Mouse (Mus musculus) left cerebral cortex, postnatal 14 days (tissue): ENCODE measurements at regions not wholly inside any gene's neighbourhood (a gene's known extent, or its start where the extent isn't known, plus 50 kb on each side); places are given as distances from the start of the nearest gene placed in this dataset.

Experiments
- DNase-seq, 2 experiments: peaks; one replicate each; pipeline ENCODE4 v3.0.0; 2021 to 2022; ENCODE audit warnings: low spot score in 2 of 2, mixed read lengths in 1 of 2
- intact Hi-C: fragments of 180-260 bp; cut with DNase I; formaldehyde crosslinking; loops from one replicate; pipeline ENCODE4 v1.15.1; 2025

- intact Hi-C loops = no loop called here
- DNase-seq = peak in 1 of 2 experiments; percentile 15
These were observed 257.5 kb upstream of the Gadl1 start for GRCm38 (mm10) chr9:115651708-115652107.

DNA sequence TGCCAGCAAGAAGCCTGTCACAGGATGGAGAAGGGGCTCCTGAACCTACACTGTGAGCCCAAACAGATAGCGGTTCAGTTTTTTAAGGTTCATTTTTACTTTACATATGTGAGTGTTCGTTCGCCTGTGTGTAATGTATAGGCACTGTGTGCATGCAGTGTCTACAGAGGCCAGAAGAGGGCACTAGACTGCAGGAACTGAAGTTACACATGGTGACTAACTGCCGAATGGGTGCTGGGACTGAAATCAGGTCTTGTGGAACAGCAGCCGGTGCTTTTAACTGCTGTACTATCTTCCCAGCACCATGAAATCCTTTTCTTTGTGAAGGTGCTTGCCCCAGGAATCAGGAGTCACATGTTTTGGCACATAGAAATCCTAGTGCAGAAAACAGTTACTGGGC is 256.1 kb upstream of the Gadl1 start:
- intact Hi-C loops = no loop called here
- no peak for DNase-seq

- intact Hi-C loops = no loop called here
- no peak for DNase-seq
These were observed 254.3 kb upstream of the Gadl1 start for GRCm38 (mm10) chr9:115654933-115655332.

- intact Hi-C loops = no loop called here
- no peak for DNase-seq
These were observed 252.7 kb upstream of the Gadl1 start for GRCm38 (mm10) chr9:115656538-115656937.

GRCm38 (mm10) chr9:115656994-115657713 is 252.1 kb upstream of the Gadl1 start:
- no peak for DNase-seq
- intact Hi-C loops = no loop called here

DNA sequence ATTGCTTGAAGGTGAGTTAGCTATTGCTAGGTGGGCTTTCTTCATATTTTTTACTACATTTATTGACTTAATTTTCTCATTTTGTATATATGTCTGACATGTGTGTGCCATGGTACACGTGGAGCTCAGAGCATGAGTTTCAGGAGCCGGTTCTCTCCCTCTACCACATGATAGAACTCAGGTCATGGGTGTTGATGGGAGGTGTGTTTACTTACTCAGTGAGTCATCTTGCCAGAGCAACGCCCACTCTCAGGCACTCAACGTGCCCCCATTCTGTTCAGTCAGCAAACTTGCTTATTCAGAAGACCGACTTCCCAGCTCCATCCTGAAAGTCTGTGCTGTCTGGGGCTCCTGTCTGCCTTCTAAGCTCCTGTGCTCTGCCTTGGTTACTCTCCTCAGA is 250.8 kb upstream of the Gadl1 start:
- DNase-seq = no peak
- intact Hi-C loops = no loop called here

DNA sequence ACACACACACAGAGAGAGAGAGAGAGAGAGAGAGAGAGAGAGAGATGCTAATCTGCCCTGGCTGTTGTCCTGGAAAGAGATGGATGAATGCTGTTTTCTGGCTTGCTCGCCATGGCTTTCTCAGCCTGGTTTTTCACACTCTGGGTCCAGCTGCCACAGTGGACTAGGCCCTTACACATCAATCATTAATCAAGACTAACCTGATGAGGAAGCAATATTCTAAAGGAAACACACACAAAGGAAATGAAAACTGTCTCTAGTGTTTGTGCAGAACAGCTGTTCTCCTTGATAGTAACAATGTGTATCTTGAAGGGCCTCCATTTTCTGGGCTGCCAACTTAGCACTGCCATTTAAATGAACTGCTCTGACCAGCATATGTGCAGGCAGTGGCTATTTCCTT is 248.9 kb upstream of the Gadl1 start:
- intact Hi-C loops = no loop called here
- DNase-seq = no peak

DNA sequence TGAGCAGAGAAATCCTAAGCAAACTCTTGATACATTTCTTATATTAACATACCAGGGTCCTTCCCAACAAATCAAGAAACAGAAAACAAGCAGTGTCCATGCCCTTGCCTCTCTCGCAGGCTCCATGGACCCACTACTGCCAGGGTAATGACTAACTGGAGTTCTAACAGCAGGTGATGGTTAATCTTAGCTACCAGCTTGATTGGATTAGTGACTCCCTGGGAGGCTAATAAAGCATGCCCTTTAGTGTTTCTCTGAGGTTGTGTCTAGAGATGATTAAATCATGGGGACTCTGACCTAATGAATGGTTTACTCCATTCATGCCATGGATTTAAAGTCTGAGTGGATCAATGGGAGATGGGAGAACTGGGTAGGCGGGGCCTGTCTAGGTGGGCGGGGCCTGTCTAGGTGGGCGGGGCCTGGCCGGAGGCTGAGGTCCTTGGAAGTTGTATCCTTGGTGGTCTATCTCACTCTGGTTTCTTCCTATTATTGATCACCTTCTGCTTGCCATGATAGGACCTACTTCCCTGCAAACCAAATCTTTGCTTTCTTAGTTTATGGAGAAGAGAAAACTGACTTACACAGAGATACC is 247.3 kb upstream of the Gadl1 start:
- intact Hi-C loops = no loop called here
- DNase-seq = no peak

DNA sequence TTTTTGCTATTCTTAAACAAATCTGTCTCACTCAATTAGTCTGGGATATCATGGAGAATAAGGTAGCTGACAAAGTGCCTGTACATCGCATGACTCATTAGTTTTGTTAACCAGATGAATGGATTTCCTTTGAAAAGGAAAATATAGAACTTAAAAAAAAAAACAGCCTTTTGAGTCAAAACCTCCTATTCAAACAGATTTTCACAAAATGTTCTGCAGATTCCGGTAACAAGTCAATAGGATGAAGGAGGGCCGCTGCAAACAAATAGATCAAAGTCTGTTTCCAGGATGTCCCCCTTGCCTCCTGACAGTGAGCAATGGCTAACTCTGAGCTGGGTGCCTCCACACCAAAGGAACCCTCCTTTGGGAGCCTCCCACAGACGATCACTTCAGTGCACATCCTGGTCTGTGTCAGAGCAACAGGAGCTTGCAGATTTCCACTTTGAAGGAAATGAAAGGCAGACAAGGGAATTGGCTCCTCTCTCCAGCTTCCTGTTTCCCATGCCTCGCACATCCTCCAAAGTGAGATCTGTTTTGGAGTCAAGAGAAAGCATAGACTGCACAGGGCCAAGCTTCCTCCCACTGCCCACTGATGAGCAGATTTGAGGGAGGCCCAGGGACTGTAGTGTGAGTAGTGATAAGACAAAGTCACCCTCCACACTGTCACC is 243.8 kb upstream of the Gadl1 start:
- intact Hi-C loops = no loop called here
- peak in 1 of 2 experiments; percentile 9 for DNase-seq

DNA sequence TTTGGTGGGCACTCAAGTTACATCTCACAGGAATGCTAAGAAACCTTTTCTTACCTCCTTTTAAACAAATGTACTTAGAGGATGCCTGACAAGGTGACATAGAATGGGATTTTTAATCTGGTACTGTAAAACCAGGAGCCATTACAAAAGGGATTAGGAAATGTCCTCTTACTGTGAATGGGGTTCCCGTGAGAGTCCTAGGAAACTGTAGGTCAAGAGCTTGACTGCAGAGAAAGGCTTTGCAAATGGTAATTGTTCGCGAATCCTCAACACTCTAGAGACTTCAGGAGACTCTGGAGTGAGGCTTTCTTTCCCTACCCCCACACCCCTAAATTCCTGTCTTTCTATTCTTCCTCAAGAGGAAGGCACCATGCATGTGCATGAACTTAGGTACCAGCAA is 242.7 kb upstream of the Gadl1 start:
- intact Hi-C loops = no loop called here

GRCm38 (mm10) chr9:115680703-115681576 is 228.3 kb upstream of the Gadl1 start:
- no peak for DNase-seq
- intact Hi-C loops = no loop called here

More for the DNA sequence above, 242.7 kb upstream of the Gadl1 start:
- DNase-seq = no peak

DNA sequence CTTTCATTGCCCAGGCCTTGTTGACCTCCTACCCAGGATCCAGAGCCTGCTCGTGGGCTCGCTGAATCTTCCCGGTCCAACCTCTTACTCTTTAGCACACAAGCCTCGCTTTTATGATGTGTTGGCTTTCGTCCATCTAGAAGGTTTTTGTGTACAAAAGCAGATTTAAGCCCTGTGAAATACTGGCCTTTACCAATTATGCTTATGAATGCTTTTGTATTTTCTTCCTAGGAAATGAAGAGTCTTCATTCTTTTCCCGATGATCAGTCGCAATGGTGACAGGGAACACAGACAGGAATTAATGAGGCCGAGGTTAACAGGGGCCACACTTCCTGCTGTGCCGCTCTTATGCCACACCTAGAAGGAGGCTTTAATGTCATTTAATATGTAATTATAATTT is 227.4 kb upstream of the Gadl1 start:
- intact Hi-C loops = no loop called here
- DNase-seq = no peak

DNA sequence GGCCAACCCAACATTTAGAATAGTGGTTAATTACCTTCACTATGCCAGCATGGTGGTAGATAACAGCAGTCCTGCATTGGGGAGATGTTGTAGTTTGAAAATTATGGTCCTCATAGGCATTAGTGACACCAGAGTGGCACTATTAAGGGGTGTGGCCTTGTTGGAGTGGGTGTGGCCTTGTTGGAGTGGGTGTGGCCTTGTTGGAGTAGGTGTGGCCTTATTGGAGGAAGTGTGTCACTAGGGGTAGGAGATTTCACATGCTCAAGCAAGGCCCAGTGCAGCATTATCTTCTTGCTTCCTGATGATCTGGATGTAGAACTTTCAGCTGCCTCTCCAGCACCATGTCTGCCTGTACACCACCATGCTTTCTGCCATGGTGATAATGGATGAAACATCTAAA is 225.3 kb upstream of the Gadl1 start:
- no peak for DNase-seq
- intact Hi-C loops = no loop called here

DNA sequence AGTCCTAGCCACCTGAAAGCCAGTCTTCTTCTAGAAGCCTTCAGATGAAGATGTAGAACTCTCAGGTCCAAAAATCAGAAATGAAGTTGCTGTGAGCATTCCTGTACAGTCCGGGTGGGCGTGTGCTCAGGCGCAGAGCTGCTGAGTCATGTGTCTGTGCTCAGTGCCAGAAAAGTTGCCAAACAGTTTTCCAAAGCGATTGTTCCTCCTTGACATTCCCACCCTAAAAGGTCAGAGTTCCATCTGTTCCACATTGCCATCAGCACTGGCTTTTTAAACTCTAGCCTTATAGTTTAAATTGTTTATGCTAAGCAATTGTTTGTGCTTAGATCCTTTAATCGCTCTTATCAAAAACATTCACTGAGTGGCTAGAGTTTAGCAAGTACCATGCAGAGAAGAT is 222.7 kb upstream of the Gadl1 start:
- intact Hi-C loops = no loop called here
- no peak for DNase-seq

GRCm38 (mm10) chr9:115692837-115693236 is 216.4 kb upstream of the Gadl1 start:
- intact Hi-C loops = no loop called here
- DNase-seq = no peak

DNA sequence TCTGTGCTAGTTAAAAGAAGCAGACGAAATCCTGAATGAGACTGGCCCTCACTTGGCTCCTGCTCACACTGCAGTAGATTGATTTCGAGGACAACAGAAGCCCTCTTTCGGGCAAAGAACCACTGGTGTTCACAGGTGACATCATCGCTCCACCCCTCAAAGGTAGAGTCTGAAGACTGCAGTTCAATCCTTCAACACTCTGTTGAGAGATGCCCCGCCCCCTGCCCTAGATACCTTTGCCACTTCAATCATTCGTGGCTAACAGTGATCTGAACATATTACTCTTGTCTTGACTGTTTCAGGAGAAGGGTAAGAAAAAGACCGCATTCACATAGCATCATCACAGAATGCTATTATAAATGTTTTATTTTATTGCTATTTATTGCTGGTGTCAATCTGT is 205.5 kb upstream of the Gadl1 start:
- DNase-seq = no peak
- intact Hi-C loops = loop anchor here (10.0 kb wide), 1 partner anchor 389 kb away; the partner anchor contains the start of gene Stt3b

DNA sequence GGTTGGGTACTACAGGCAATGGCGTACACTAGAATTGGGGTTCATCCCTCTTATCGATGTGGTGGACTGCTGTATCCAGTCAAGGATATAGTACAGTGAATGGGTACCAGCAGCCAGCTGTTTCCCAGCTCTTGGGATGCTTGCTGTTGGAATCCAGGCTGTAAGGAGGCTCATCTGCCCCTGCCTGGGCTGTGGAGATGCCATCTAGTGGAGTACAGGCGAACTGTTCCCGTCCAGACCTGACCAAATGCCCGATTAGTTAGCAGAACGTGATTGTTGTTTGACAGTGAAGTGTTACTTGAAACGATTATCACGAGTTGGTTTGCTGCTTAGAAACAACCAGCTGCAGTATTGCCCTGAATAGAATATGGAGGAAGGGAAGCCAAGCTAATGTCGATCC is 205.0 kb upstream of the Gadl1 start:
- intact Hi-C loops = loop anchor here (10.0 kb wide), 1 partner anchor 389 kb away; the partner anchor contains the start of gene Stt3b
- peak; percentile 43 to 64 for DNase-seq

DNA sequence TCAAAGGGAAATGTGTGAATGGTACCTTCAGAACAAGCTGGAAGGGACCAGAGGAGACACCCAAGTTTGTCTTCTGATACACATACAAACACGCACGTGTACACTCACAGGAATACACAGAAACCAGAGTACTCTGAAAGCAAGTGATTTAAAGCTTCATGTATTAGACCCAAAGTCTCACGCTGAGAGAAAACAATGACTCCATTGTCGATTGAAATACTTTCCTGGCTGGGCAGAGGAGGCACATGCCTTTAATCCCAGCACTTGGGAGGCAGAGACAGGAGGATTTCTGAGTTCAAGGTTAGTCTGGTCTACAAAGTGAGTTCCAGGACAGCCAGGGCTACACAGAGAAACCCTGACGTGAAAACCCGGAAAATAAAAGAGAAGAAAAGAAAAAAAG is 203.5 kb upstream of the Gadl1 start:
- intact Hi-C loops = loop anchor here (10.0 kb wide), 1 partner anchor 391 kb away; the partner anchor contains the start of gene Stt3b
- no peak for DNase-seq

DNA sequence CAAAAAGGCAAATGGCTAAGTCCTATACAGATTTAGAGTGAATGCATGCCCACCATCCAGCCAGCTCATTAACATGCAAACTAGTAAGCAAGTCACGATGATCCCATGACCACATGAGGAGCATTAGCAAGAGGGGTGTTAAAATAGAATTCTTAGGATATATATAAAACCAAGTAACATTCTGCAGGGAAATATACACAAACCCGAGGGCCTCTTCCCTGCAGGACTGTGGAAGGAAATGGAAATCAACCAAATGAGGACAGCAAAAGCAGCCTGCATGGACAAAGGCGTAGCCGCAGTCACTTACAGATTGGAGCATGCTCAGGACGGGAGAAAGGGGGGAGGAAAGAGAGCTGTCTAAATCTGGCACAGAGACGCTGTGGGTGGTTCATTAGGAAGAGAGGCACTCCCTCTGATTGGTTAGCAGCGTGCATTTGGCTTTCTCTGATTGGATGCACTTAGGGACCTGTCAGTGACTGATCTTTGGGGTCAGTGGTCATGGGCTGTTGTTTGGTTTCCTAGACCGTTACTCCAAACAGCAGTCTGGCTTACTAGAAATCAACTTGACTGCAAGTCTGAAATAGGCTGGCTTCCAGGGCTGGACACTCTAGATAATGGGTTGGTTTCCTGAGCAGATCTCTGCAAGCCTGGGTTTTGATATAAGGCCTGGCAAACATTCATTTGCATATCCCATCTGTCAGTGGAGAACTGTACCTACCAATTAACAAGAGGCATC is 200.9 kb upstream of the Gadl1 start:
- DNase-seq = peak; percentile 29 to 46
- intact Hi-C loops = loop anchor here (10.0 kb wide), 1 partner anchor 394 kb away; the partner anchor contains the start of gene Stt3b
